8 mouse cellular contexts compared by ENCODE assay signal in the genomic region with DNA sequence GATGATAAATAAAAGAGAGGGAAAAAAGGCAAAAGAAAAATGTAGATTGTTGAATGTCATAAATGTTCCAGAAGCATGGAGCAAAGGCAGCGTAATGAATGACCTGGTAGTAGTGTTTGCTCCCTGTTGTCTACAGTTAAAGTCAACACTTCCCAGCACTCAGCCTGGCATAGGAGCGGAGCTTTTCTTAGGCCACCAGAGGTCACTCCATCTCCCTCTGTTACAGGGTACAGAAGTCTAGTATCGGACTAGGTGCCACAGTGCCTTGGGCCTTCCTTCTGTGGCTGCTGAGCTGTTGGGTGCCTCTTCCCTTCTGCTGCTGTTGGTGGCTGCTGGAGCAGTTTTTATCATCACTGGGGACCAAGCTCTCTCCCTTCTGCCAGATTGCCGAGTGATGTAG. TPM values are rescaled to one million over a fixed set of nuclear protein-coding genes. Genes with fewer than 3 reads are reported as not detected.
DNase-seq lines count a peak whose midpoint lies in the region; ATAC-seq and TF ChIP-seq lines count a peak whose summit lies in the region.

No protein-coding gene starts in this region.

- TF ChIP-seq CTCF in heart, adult 2 months (IDR thresholded peaks at IDR 0.05) = peak; percentile 68

- intact Hi-C loops in heart, adult 2 months (cut with DNase I) = loop anchor here (1.0 kb wide), 1 partner anchor 140 kb away; no protein-coding TSS in a partner anchor

- no peak overlapping the region for H3K4me3 ChIP-seq in heart, adult 2 months
- no peak overlapping the region for H3K4me3 ChIP-seq in heart, embryonic 12.5 days
- no peak overlapping the region for H3K4me3 ChIP-seq in neural tube, embryonic 15.5 days (replicated peaks)
- no peak overlapping the region for H3K4me3 ChIP-seq in forebrain, embryonic 13.5 days

- no peaks in the 10 kb centered on the region for H3K36me3 ChIP-seq in heart, adult 2 months (ENCODE audit: control insufficient read depth, insufficient read depth, low read length)
- H3K36me3 ChIP-seq in heart, embryonic 12.5 days = no peaks in the 10 kb centered on the region
- no peaks in the 10 kb centered on the region for H3K36me3 ChIP-seq in neural tube, embryonic 15.5 days
- H3K36me3 ChIP-seq in forebrain, embryonic 13.5 days (ENCODE audit: poor library complexity, severe bottlenecking) = no peaks in the 10 kb centered on the region

- H3K27ac ChIP-seq in heart, adult 2 months = no peak overlapping the region
- H3K27ac ChIP-seq in heart, embryonic 12.5 days (ENCODE audit: poor library complexity, severe bottlenecking) = no peak overlapping the region
- no peak overlapping the region for H3K27ac ChIP-seq in neural tube, embryonic 15.5 days (replicated peaks)
- no peak overlapping the region for H3K27ac ChIP-seq in forebrain, embryonic 13.5 days

- no peak overlapping the region for H3K9ac ChIP-seq in heart, adult 2 months (ENCODE audit: low read depth, low read length)
- H3K9ac ChIP-seq in heart, embryonic 12.5 days = no peak overlapping the region
- H3K9ac ChIP-seq in neural tube, embryonic 15.5 days (replicated peaks) = no peak overlapping the region
- no peak overlapping the region for H3K9ac ChIP-seq in forebrain, embryonic 13.5 days

- no peaks in the 10 kb centered on the region for H3K4me1 ChIP-seq in heart, adult 2 months (ENCODE audit: control insufficient read depth, insufficient read depth, low read length)
- H3K4me1 ChIP-seq in heart, embryonic 12.5 days (replicated peaks) = no peaks in the 10 kb centered on the region
- H3K4me1 ChIP-seq in neural tube, embryonic 15.5 days = no peaks in the 10 kb centered on the region
- H3K4me1 ChIP-seq in forebrain, embryonic 13.5 days = no peaks in the 10 kb centered on the region

- WGBS in heart, adult 2 months = 53% methylated on average over 4 of the region's 4 CpGs
- 55% methylated on average over 4 of the region's 4 CpGs for WGBS in heart, embryonic 12.5 days
- 64% methylated on average over 4 of the region's 4 CpGs for WGBS in neural tube, embryonic 15.5 days
- 63% methylated on average over 4 of the region's 4 CpGs for WGBS in forebrain, embryonic 13.5 days

- TF ChIP-seq EP300 in heart, adult 2 months (IDR thresholded peaks at IDR 0.05; ENCODE audit: insufficient read depth, low read depth, low read length) = no peak

- no peak overlapping the region for H3K4me2 ChIP-seq in heart, embryonic 12.5 days
- H3K4me2 ChIP-seq in neural tube, embryonic 15.5 days = no peak overlapping the region
- H3K4me2 ChIP-seq in forebrain, embryonic 13.5 days = no peak overlapping the region

- no peaks in the 10 kb centered on the region for H3K9me3 ChIP-seq in heart, embryonic 12.5 days (replicated peaks)
- no peaks in the 10 kb centered on the region for H3K9me3 ChIP-seq in neural tube, embryonic 15.5 days (replicated peaks)
- H3K9me3 ChIP-seq in forebrain, embryonic 13.5 days (replicated peaks) = no peaks in the 10 kb centered on the region

- no peaks in the 10 kb centered on the region for H3K27me3 ChIP-seq in heart, adult 2 months (ENCODE audit: control insufficient read depth, insufficient read depth, low read length)
- no peaks in the 10 kb centered on the region for H3K27me3 ChIP-seq in heart, embryonic 12.5 days (replicated peaks)
- H3K27me3 ChIP-seq in neural tube, embryonic 15.5 days (replicated peaks) = no peaks in the 10 kb centered on the region
- H3K27me3 ChIP-seq in forebrain, embryonic 13.5 days = no peaks in the 10 kb centered on the region

- TF ChIP-seq POLR2A in heart, adult 2 months (IDR thresholded peaks at IDR 0.05; ENCODE audit: insufficient read depth, low read depth, low read length) = no peak

- H3K79me2 ChIP-seq in heart, adult 2 months (replicated peaks; ENCODE audit: control insufficient read depth, insufficient read depth, low read length) = no peaks in the 10 kb centered on the region

- ATAC-seq in heart, embryonic 12.5 days (ENCODE audit: insufficient number of reproducible peaks, low FRiP score) = no peak
- no peak for ATAC-seq in neural tube, embryonic 15.5 days (ENCODE audit: low FRiP score)
- no peak for ATAC-seq in forebrain, embryonic 13.5 days

- DNase-seq in heart, adult 2 months = peak in 1 of 2 experiments; percentile 14
- peak; percentile 34 for DNase-seq in urinary bladder, postnatal 14 days (ENCODE audit: low spot score)
- DNase-seq in urinary bladder, postnatal 25 days (ENCODE audit: low spot score) = no peak
- DNase-seq in kidney, postnatal 4 days = peak; percentile 28 to 43
- DNase-seq in left cerebral cortex, adult 8-10 months (ENCODE audit: low spot score in 2 of 2) = no peak

RNA-seq across cellular contexts. Expression of a gene that starts 8.2 kb away (rescaled TPM):
- 10 to 100 TPM; 24.2 to 28.3 TPM for total RNA-seq in heart, adult 2 months (2021)
- polyA plus RNA-seq in heart, adult 2 months (2012; rRNA removed) = 13.4 and 19.2 TPM in 2 replicates
- 65.6 TPM in 2 replicates for polyA plus RNA-seq in heart, embryonic 12.5 days (2016; fragmentation: Nextera tagmentation; extraction: Ambion mirVana)
- 73.5 and 79.9 TPM in 2 replicates for polyA plus RNA-seq in neural tube, embryonic 15.5 days (2015; fragmentation: Nextera tagmentation; extraction: Ambion mirVana)
- total RNA-seq in left cerebral cortex, adult 8-10 months (2022) = 10 to 100 TPM; 50.2 to 59.8 (median 52.1) TPM
- polyA plus RNA-seq in forebrain, embryonic 13.5 days (2015; fragmentation: Nextera tagmentation; extraction: Ambion mirVana) = 74.6 and 78.9 TPM in 2 replicates

RNA-seq across cellular contexts. Expression of a gene that starts 29.4 kb away (rescaled TPM):
- total RNA-seq in heart, adult 2 months (2021) = not detected
- polyA plus RNA-seq in heart, adult 2 months (2012; rRNA removed) = 0.23 and 0.33 TPM in 2 replicates
- polyA plus RNA-seq in heart, embryonic 12.5 days (2016; fragmentation: Nextera tagmentation; extraction: Ambion mirVana) = 2.2 and 3.4 TPM in 2 replicates
- 1.7 and 4.6 TPM in 2 replicates for polyA plus RNA-seq in neural tube, embryonic 15.5 days (2015; fragmentation: Nextera tagmentation; extraction: Ambion mirVana)
- under 1 TPM; 0.40 to 0.94 (median 0.80) TPM for total RNA-seq in left cerebral cortex, adult 8-10 months (2022)
- polyA plus RNA-seq in forebrain, embryonic 13.5 days (2015; fragmentation: Nextera tagmentation; extraction: Ambion mirVana) = 0.61 and 1.3 TPM in 2 replicates

RNA-seq across cellular contexts. Expression of a gene that starts 40.3 kb away (rescaled TPM):
- total RNA-seq in heart, adult 2 months (2021) = 100 to 1,000 TPM; 410 to 474 TPM
- 197 and 331 TPM in 2 replicates for polyA plus RNA-seq in heart, adult 2 months (2012; rRNA removed)
- 484 and 498 TPM in 2 replicates for polyA plus RNA-seq in heart, embryonic 12.5 days (2016; fragmentation: Nextera tagmentation; extraction: Ambion mirVana)
- polyA plus RNA-seq in neural tube, embryonic 15.5 days (2015; fragmentation: Nextera tagmentation; extraction: Ambion mirVana) = 474 and 561 TPM in 2 replicates
- 100 to 1,000 TPM; 156 to 202 (median 174) TPM for total RNA-seq in left cerebral cortex, adult 8-10 months (2022)
- 352 and 406 TPM in 2 replicates for polyA plus RNA-seq in forebrain, embryonic 13.5 days (2015; fragmentation: Nextera tagmentation; extraction: Ambion mirVana)

Comparison
In these comparisons a context has a peak if more than half of its experiments do, and no peak if none do; other contexts are left out.
1. DNase-seq: peak in urinary bladder, postnatal 14 days (single experiment) and kidney, postnatal 4 days (2 of 2); none in urinary bladder, postnatal 25 days (single experiment) and left cerebral cortex, adult 8-10 months (0 of 2).